Mouse (Mus musculus) hindbrain, embryonic 12.5 days (tissue): ENCODE results near the gene Auh. TPM values are rescaled to one million over a fixed set of nuclear protein-coding genes. Genes with fewer than 3 reads are reported as not detected.

Experiments used
- ATAC-seq: fragments of 200-750 bp; cut with Nextera tagmentation; 2 replicates; pipeline ENCODE4 v1.8.0; 2017; ENCODE audit warnings: moderate TSS enrichment; ENCODE audit not compliant: low FRiP score
- H3K27ac ChIP-seq: fragments of 300-500 bp; sonication (generic); 2 replicates; pipeline ENCODE4 v1.5.1; 2016; ENCODE audit warnings: mild to moderate bottlenecking
- H3K27me3 ChIP-seq: fragments of 300-500 bp; sonication (generic); 2 replicates; pipeline ENCODE4 v1.6.1; 2016; ENCODE audit warnings: mild to moderate bottlenecking
- H3K36me3 ChIP-seq: fragments of 300-500 bp; sonication (generic); 2 replicates; pipeline ENCODE4 v1.6.1; 2016; ENCODE audit warnings: mild to moderate bottlenecking
- H3K4me1 ChIP-seq: fragments of 300-500 bp; sonication (generic); 2 replicates; pipeline ENCODE4 v1.6.1; 2016
- H3K4me2 ChIP-seq: fragments of 300-500 bp; sonication (generic); replicated peaks from 2 replicates; pipeline ENCODE4 v1.6.1; 2016; ENCODE audit warnings: mild to moderate bottlenecking
- H3K4me3 ChIP-seq: fragments of 300-500 bp; sonication (generic); 2 replicates; pipeline ENCODE4 v1.5.1; 2016; ENCODE audit warnings: mild to moderate bottlenecking
- H3K9ac ChIP-seq: fragments of 300-500 bp; sonication (generic); 2 replicates; pipeline ENCODE4 v1.6.1; 2016; ENCODE audit warnings: mild to moderate bottlenecking, moderate library complexity
- H3K9me3 ChIP-seq: fragments of 300-500 bp; sonication (generic); replicated peaks from 2 replicates; pipeline ENCODE4 v1.6.1; 2016; ENCODE audit warnings: mild to moderate bottlenecking
- WGBS: fragments of 180-500 bp; shearing (Covaris S2); methylation state at CpG from one replicate; pipeline ENCODE4 v1.1.7; 2016; 5-methylcytosine and 5-hydroxymethylcytosine counted together
- polyA plus RNA-seq: library from polyadenylated mRNA; unstranded; fragments of >200 nt; fragmentation: Nextera tagmentation; extraction: Ambion mirVana; gene quantifications from 2 replicates; pipeline ENCODE4 v1.2.1, GENCODE M21; 2016

Gene Auh
- polyA plus RNA-seq, 1 experiment from 2014 or later: 47.7 TPM

- no peak overlapping the region for H3K4me3 ChIP-seq
- H3K4me2 ChIP-seq: no peak overlapping the region
- H3K4me1 ChIP-seq: peaks cover 10% of the 10 kb centered on the region
- no peaks in the 10 kb centered on the region for H3K36me3 ChIP-seq
- no peak for ATAC-seq
- WGBS: 80% methylated on average over 10 of the region's 10 CpGs
- no peak overlapping the region for H3K9ac ChIP-seq
- H3K27ac ChIP-seq: no peak overlapping the region
- H3K27me3 ChIP-seq: no peaks in the 10 kb centered on the region
- H3K9me3 ChIP-seq: no peaks in the 10 kb centered on the region
Observed at GRCm38 (mm10) chr13:52919790-52920352, 9.6 kb downstream of the Auh start.

- no peak overlapping the region for H3K27ac ChIP-seq
- no peaks in the 10 kb centered on the region for H3K36me3 ChIP-seq
- H3K4me1 ChIP-seq: peaks cover 16% of the 10 kb centered on the region
- H3K9ac ChIP-seq: no peak overlapping the region
- no peaks in the 10 kb centered on the region for H3K9me3 ChIP-seq
- WGBS: 91% methylated on average over 5 of the region's 5 CpGs
- H3K4me2 ChIP-seq: no peak overlapping the region
- ATAC-seq: no peak
- no peak overlapping the region for H3K4me3 ChIP-seq
- H3K27me3 ChIP-seq: no peaks in the 10 kb centered on the region
Observed at GRCm38 (mm10) chr13:52918333-52918732, 11.1 kb downstream of the Auh start.

- WGBS: 70% methylated on average over 19 of the region's 19 CpGs
- H3K9ac ChIP-seq: no peak overlapping the region
- H3K4me3 ChIP-seq: no peak overlapping the region
- no peak for ATAC-seq
- H3K9me3 ChIP-seq: no peaks in the 10 kb centered on the region
- no peaks in the 10 kb centered on the region for H3K36me3 ChIP-seq
- no peak overlapping the region for H3K27ac ChIP-seq
- no peaks in the 10 kb centered on the region for H3K27me3 ChIP-seq
- peaks cover 18% of the 10 kb centered on the region for H3K4me1 ChIP-seq
- H3K4me2 ChIP-seq: no peak overlapping the region
Observed at GRCm38 (mm10) chr13:52914591-52915110, 14.8 kb downstream of the Auh start.

- no peak for ATAC-seq
- no peak overlapping the region for H3K9ac ChIP-seq
- no peaks in the 10 kb centered on the region for H3K27me3 ChIP-seq
- H3K4me1 ChIP-seq: peaks cover 16% of the 10 kb centered on the region
- no peak overlapping the region for H3K27ac ChIP-seq
- H3K9me3 ChIP-seq: no peaks in the 10 kb centered on the region
- H3K4me3 ChIP-seq: no peak overlapping the region
- WGBS: 80% methylated on average over 7 of the region's 7 CpGs
- H3K36me3 ChIP-seq: no peaks in the 10 kb centered on the region
- H3K4me2 ChIP-seq: no peak overlapping the region
Observed at GRCm38 (mm10) chr13:52913926-52914325, 15.6 kb downstream of the Auh start.

- no peak overlapping the region for H3K9ac ChIP-seq
- H3K36me3 ChIP-seq: peaks cover 13% of the 10 kb centered on the region
- no peak overlapping the region for H3K27ac ChIP-seq
- no peak overlapping the region for H3K4me2 ChIP-seq
- no peaks in the 10 kb centered on the region for H3K9me3 ChIP-seq
- WGBS: 41% methylated on average over 8 of the region's 8 CpGs
- peak; percentile 35; the same call in 1 of the 2 replicates for ATAC-seq
- H3K27me3 ChIP-seq: no peaks in the 10 kb centered on the region
- no peak overlapping the region for H3K4me3 ChIP-seq
- H3K4me1 ChIP-seq: peaks cover 16% of the 10 kb centered on the region
Observed at GRCm38 (mm10) chr13:52912495-52912894, 17.0 kb downstream of the Auh start.

- H3K4me1 ChIP-seq: peaks cover 13% of the 10 kb centered on the region
Observed at GRCm38 (mm10) chr13:52911259-52911658, 18.2 kb downstream of the Auh start.

GRCm38 (mm10) chr13:52906296-52906695 is 23.2 kb downstream of the Auh start:
- Histone ChIP-seq H3K9me3 (no peaks in the 10 kb centered on the region), H3K4me1 (peaks cover 30% of the 10 kb centered on the region), H3K27me3 (no peaks in the 10 kb centered on the region), H3K36me3 (peaks cover 21% of the 10 kb centered on the region), H3K27ac (no peak overlapping the region), H3K4me3 (no peak overlapping the region), H3K4me2 (no peak overlapping the region), H3K9ac (no peak overlapping the region)
- 88% methylated on average over 11 of the region's 11 CpGs for WGBS
- no peak for ATAC-seq

More at GRCm38 (mm10) chr13:52911259-52911658, 18.2 kb downstream of the Auh start:
- ATAC-seq: no peak
- no peaks in the 10 kb centered on the region for H3K27me3 ChIP-seq
- no peak overlapping the region for H3K4me3 ChIP-seq
- no peak overlapping the region for H3K9ac ChIP-seq
- no peak overlapping the region for H3K4me2 ChIP-seq
- H3K9me3 ChIP-seq: no peaks in the 10 kb centered on the region
- no peak overlapping the region for H3K27ac ChIP-seq
- WGBS: 54% methylated on average over 4 of the region's 4 CpGs
- H3K36me3 ChIP-seq: peaks cover 21% of the 10 kb centered on the region

- Histone ChIP-seq H3K27ac (peak overlapping the region; percentile 55; the same call in 1 of the 2 replicates), H3K4me3 (no peak overlapping the region), H3K27me3 (no peaks in the 10 kb centered on the region), H3K4me1 (peaks cover 30% of the 10 kb centered on the region), H3K9ac (no peak overlapping the region), H3K9me3 (no peaks in the 10 kb centered on the region), H3K4me2 (no peak overlapping the region), H3K36me3 (peaks cover 21% of the 10 kb centered on the region)
- no peak for ATAC-seq
- WGBS: 29% methylated on average over 6 of the region's 6 CpGs
Observed at GRCm38 (mm10) chr13:52904175-52904574, 25.3 kb downstream of the Auh start.

- no peak overlapping the region for H3K4me3 ChIP-seq
Observed at GRCm38 (mm10) chr13:52903767-52904166, 25.7 kb downstream of the Auh start.

GRCm38 (mm10) chr13:52902517-52902916 is 27.0 kb downstream of the Auh start:
- Histone ChIP-seq H3K36me3 (peaks cover 13% of the 10 kb centered on the region; the same call in 1 of the 2 replicates), H3K27ac (no peak overlapping the region), H3K27me3 (no peaks in the 10 kb centered on the region), H3K4me2 (no peak overlapping the region), H3K9ac (no peak overlapping the region), H3K4me3 (no peak overlapping the region), H3K4me1 (peaks cover 30% of the 10 kb centered on the region), H3K9me3 (no peaks in the 10 kb centered on the region)
- 80% methylated on average over 8 of the region's 8 CpGs for WGBS
- ATAC-seq: no peak

More at GRCm38 (mm10) chr13:52903767-52904166, 25.7 kb downstream of the Auh start:
- peak overlapping the region; percentile 55 for H3K27ac ChIP-seq
- no peaks in the 10 kb centered on the region for H3K27me3 ChIP-seq
- 33% methylated on average over 10 of the region's 10 CpGs for WGBS
- H3K36me3 ChIP-seq: peaks cover 20% of the 10 kb centered on the region
- peaks cover 30% of the 10 kb centered on the region for H3K4me1 ChIP-seq
- ATAC-seq: no peak
- H3K4me2 ChIP-seq: 0 out of 2 replicates have a peak overlapping the region, but pooled peaks have one; percentile 6
- no peak overlapping the region for H3K9ac ChIP-seq
- no peaks in the 10 kb centered on the region for H3K9me3 ChIP-seq

- Histone ChIP-seq H3K4me3 (no peak overlapping the region), H3K4me1 (peaks cover 16% of the 10 kb centered on the region), H3K9me3 (no peaks in the 10 kb centered on the region), H3K4me2 (no peak overlapping the region), H3K36me3 (peaks cover 14% of the 10 kb centered on the region), H3K27ac (no peak overlapping the region), H3K27me3 (no peaks in the 10 kb centered on the region), H3K9ac (no peak overlapping the region)
- WGBS: 89% methylated on average over 5 of the region's 5 CpGs
- ATAC-seq: no peak
Observed at GRCm38 (mm10) chr13:52899664-52900063, 29.8 kb downstream of the Auh start.

- Histone ChIP-seq H3K4me1 (no peaks in the 10 kb centered on the region; the same call in 1 of the 2 replicates), H3K4me3 (no peak overlapping the region), H3K36me3 (peaks cover 14% of the 10 kb centered on the region), H3K9ac (no peak overlapping the region), H3K9me3 (no peaks in the 10 kb centered on the region), H3K27me3 (no peaks in the 10 kb centered on the region), H3K4me2 (no peak overlapping the region), H3K27ac (no peak overlapping the region)
- WGBS: 73% methylated on average over 6 of the region's 6 CpGs
- ATAC-seq: no peak
Observed at GRCm38 (mm10) chr13:52897806-52898205, 31.7 kb downstream of the Auh start.

- ATAC-seq: no peak
- no peak overlapping the region for H3K4me3 ChIP-seq
- H3K9ac ChIP-seq: no peak overlapping the region
- 98% methylated on average over 1 of the region's 1 CpGs for WGBS
- H3K27ac ChIP-seq: no peak overlapping the region
- peaks cover 7% of the 10 kb centered on the region; the same call in 1 of the 2 replicates for H3K4me1 ChIP-seq
- no peaks in the 10 kb centered on the region for H3K9me3 ChIP-seq
- no peak overlapping the region for H3K4me2 ChIP-seq
- H3K27me3 ChIP-seq: no peaks in the 10 kb centered on the region
- H3K36me3 ChIP-seq: peaks cover 9% of the 10 kb centered on the region
Observed at GRCm38 (mm10) chr13:52892791-52893190, 36.7 kb downstream of the Auh start.
